26 mouse cellular contexts compared by ENCODE assay signal in the genomic region with DNA sequence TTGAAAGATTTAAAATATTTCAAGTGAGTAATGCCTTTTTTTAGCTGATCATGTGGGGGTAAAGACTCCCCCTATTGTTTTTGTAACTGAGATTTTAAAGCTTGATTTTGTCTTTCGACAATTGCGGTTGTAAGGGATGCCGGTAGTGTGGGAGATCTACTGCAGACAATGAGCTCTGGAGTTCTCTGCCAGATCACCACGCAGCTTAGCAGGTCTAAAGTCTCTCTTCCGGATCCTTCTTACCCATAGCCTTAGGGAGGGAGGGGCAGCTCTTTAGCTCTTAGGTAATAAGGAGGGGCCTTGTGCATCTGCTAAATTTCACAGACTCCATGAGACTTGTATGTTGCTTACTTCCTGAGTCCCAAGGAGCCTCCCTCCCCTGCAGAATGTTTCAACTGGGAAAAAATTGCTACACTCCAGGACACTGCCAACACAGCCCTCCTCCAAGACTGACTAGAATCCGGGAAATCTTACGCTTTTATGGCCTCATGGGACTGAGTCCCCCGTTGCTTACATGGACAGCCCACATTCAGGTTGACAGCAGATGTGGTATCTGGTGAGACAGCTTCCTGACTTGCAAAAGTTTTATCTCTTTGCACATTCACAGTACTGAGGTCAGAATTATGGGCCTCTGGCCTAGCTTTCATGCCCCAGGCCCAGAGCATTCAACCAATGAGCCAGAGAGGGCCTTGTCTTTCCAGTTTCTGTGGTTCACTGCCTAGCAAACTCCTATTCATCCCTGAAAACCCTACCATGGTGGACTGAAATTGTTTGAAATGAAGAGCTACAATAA. TPM values are rescaled to one million over a fixed set of nuclear protein-coding genes. Genes with fewer than 3 reads are reported as not detected.
DNase-seq lines count a peak whose midpoint lies in the region; ATAC-seq and TF ChIP-seq lines count a peak whose summit lies in the region.
"Had no signal": no experiment of that assay in that cellular context is flagged by ENCODE, and none has a peak within 500 bp of the region (broad histone marks: within the 10 kb centered on the region; RNA-seq: fewer than 3 reads in every experiment).

No protein-coding gene starts in this region.

- H3K27ac ChIP-seq in liver, embryonic 11.5 days (ENCODE audit: low read depth, low read length): no peak overlapping the region
- no peak overlapping the region for H3K27ac ChIP-seq in liver, postnatal 0 days (ENCODE audit: low read depth)
- no peak overlapping the region for H3K27ac ChIP-seq in intestine, embryonic 15.5 days
- peak overlapping the region; percentile 31; the same call in 1 of the 2 replicates for H3K27ac ChIP-seq in stomach, embryonic 15.5 days
- H3K27ac ChIP-seq: forebrain, embryonic 10.5 days; heart, embryonic 15.5 days; limb, embryonic 13.5 days; midbrain, embryonic 10.5 days; neural tube, embryonic 13.5 days had no signal

- no peak overlapping the region for H3K4me3 ChIP-seq in liver, embryonic 11.5 days (ENCODE audit: low read depth, low read length)
- no peak overlapping the region for H3K4me3 ChIP-seq in liver, postnatal 0 days (ENCODE audit: low read depth, low read length)
- H3K4me3 ChIP-seq in intestine, embryonic 15.5 days (replicated peaks): no peak overlapping the region
- no peak overlapping the region for H3K4me3 ChIP-seq in stomach, embryonic 15.5 days (replicated peaks)
- H3K4me3 ChIP-seq: forebrain, embryonic 10.5 days; heart, embryonic 15.5 days; limb, embryonic 13.5 days; midbrain, embryonic 10.5 days; myocyte; neural tube, embryonic 13.5 days had no signal

- TF ChIP-seq EP300 in liver, postnatal 0 days (IDR thresholded peaks at IDR 0.05; ENCODE audit: low read depth): no peak

- 0 out of 2 replicates have a peak, but pooled peaks have one; percentile 26 for ATAC-seq in liver, embryonic 11.5 days (replicated peaks; ENCODE audit: low FRiP score)
- ATAC-seq in liver, postnatal 0 days: no peak
- peak; percentile 43; the same call in 1 of the 2 replicates for ATAC-seq in intestine, embryonic 15.5 days
- ATAC-seq in stomach, embryonic 15.5 days (ENCODE audit: insufficient read depth, low FRiP score, low read depth): peak; percentile 50; the same call in 1 of the 2 replicates
- ATAC-seq: forebrain, embryonic 16.5 days; hindbrain, embryonic 16.5 days; midbrain, embryonic 16.5 days had no signal

- 62% methylated on average over 8 of the region's 8 CpGs for WGBS in liver, embryonic 11.5 days
- WGBS in liver, postnatal 0 days (ENCODE audit: insufficient replicate concordance): 62% methylated on average over 8 of the region's 8 CpGs
- 48% methylated on average over 8 of the region's 8 CpGs for WGBS in intestine, embryonic 15.5 days
- 50% methylated on average over 8 of the region's 8 CpGs for WGBS in stomach, embryonic 15.5 days

- no peaks in the 10 kb centered on the region for H3K27me3 ChIP-seq in liver, embryonic 11.5 days (replicated peaks; ENCODE audit: control insufficient read depth, insufficient read depth, low read length)
- H3K27me3 ChIP-seq in liver, postnatal 0 days (ENCODE audit: insufficient read depth, low read length): no peaks in the 10 kb centered on the region
- no peaks in the 10 kb centered on the region for H3K27me3 ChIP-seq in intestine, embryonic 15.5 days (replicated peaks)
- no peaks in the 10 kb centered on the region for H3K27me3 ChIP-seq in stomach, embryonic 15.5 days (replicated peaks)
- H3K27me3 ChIP-seq: heart, embryonic 15.5 days; limb, embryonic 13.5 days; neural tube, embryonic 13.5 days had no signal

- no peaks in the 10 kb centered on the region for H3K36me3 ChIP-seq in liver, embryonic 11.5 days (ENCODE audit: control insufficient read depth, insufficient read depth, low read length)
- H3K36me3 ChIP-seq in liver, postnatal 0 days (replicated peaks; ENCODE audit: insufficient read depth, low read length): no peaks in the 10 kb centered on the region
- no peaks in the 10 kb centered on the region for H3K36me3 ChIP-seq in intestine, embryonic 15.5 days
- no peaks in the 10 kb centered on the region for H3K36me3 ChIP-seq in stomach, embryonic 15.5 days
- H3K36me3 ChIP-seq: heart, embryonic 15.5 days; limb, embryonic 13.5 days; midbrain, embryonic 10.5 days; neural tube, embryonic 13.5 days had no signal

- H3K9me3 ChIP-seq in liver, embryonic 11.5 days (ENCODE audit: control insufficient read depth, low read length): no peaks in the 10 kb centered on the region
- H3K9me3 ChIP-seq in liver, postnatal 0 days (ENCODE audit: low read length): 0 out of 2 replicates have a peak, but pooled peaks cover 4% of the 10 kb centered on the region
- no peaks in the 10 kb centered on the region for H3K9me3 ChIP-seq in intestine, embryonic 15.5 days
- no peaks in the 10 kb centered on the region for H3K9me3 ChIP-seq in stomach, embryonic 15.5 days
- H3K9me3 ChIP-seq: heart, embryonic 15.5 days; neural tube, embryonic 13.5 days had no signal

- TF ChIP-seq CTCF in liver, postnatal 0 days (IDR thresholded peaks at IDR 0.05; ENCODE audit: low read depth): no peak

- no peak for DNase-seq in liver, embryonic 11.5 days (ENCODE audit: low spot score)
- DNase-seq in liver, postnatal 0 days: no peak
- peak; percentile 54 for DNase-seq in brain, adult 2 months (ENCODE audit: low read depth, low spot score)
- DNase-seq in retina, postnatal 1 day: no peak
- no peak for DNase-seq in left cerebral cortex, adult 8-10 months (ENCODE audit: low spot score in 2 of 2)
- DNase-seq: adrenal gland, postnatal 10 days; cerebellum, adult 8-10 months; cerebellum, postnatal 36 days; embryo, embryonic 11 days; gastrocnemius, postnatal 25 days; heart, adult 18-20 months; kidney, adult 18-20 months; lung, postnatal 36 days; right cerebral cortex, postnatal 4 days; thymus, adult 2 months had no signal

- H3K4me1 ChIP-seq in liver, embryonic 11.5 days (replicated peaks; ENCODE audit: control insufficient read depth, insufficient read depth, low read length): no peaks in the 10 kb centered on the region
- no peaks in the 10 kb centered on the region for H3K4me1 ChIP-seq in liver, postnatal 0 days (ENCODE audit: insufficient read depth)
- no peaks in the 10 kb centered on the region for H3K4me1 ChIP-seq in intestine, embryonic 15.5 days (replicated peaks)
- peaks cover 3% of the 10 kb centered on the region; the same call in 1 of the 2 replicates for H3K4me1 ChIP-seq in stomach, embryonic 15.5 days
- H3K4me1 ChIP-seq: forebrain, embryonic 10.5 days; heart, embryonic 15.5 days; midbrain, embryonic 10.5 days; neural tube, embryonic 13.5 days had no signal

- no peak overlapping the region for H3K4me2 ChIP-seq in liver, embryonic 11.5 days
- H3K4me2 ChIP-seq in liver, postnatal 0 days (ENCODE audit: low read depth, low read length): no peak overlapping the region
- H3K4me2 ChIP-seq in intestine, embryonic 15.5 days (replicated peaks): no peak overlapping the region
- H3K4me2 ChIP-seq in stomach, embryonic 15.5 days: no peak overlapping the region
- H3K4me2 ChIP-seq: heart, embryonic 15.5 days; limb, embryonic 13.5 days; neural tube, embryonic 13.5 days had no signal

- H3K9ac ChIP-seq in liver, embryonic 11.5 days (ENCODE audit: low read depth, low read length): no peak overlapping the region
- no peak overlapping the region for H3K9ac ChIP-seq in liver, postnatal 0 days (replicated peaks)
- H3K9ac ChIP-seq in intestine, embryonic 15.5 days: no peak overlapping the region
- no peak overlapping the region for H3K9ac ChIP-seq in stomach, embryonic 15.5 days
- H3K9ac ChIP-seq: heart, embryonic 15.5 days; limb, embryonic 13.5 days; neural tube, embryonic 13.5 days had no signal

RNA-seq across cellular contexts. Expression of gene Tnrc18, which starts 16.4 kb away (rescaled TPM):
- polyA plus RNA-seq in liver, embryonic 11.5 days (2014; fragmentation: Nextera tagmentation; extraction: Ambion mirVana): 10.9 and 11.1 TPM in 2 replicates
- 2.9 and 4.0 TPM in 2 replicates for polyA plus RNA-seq in liver, postnatal 0 days (2015; fragmentation: Nextera tagmentation; extraction: Ambion mirVana)
- 19.5 and 21.6 TPM in 2 replicates for polyA plus RNA-seq in intestine, embryonic 15.5 days (2015; fragmentation: Nextera tagmentation; extraction: Ambion mirVana)
- polyA plus RNA-seq in stomach, embryonic 15.5 days (2015; fragmentation: Nextera tagmentation; extraction: Ambion mirVana): 29.5 and 32.4 TPM in 2 replicates
- total RNA-seq in left cerebral cortex, adult 8-10 months (2022): 100 to 1,000 TPM; 112 to 134 (median 116) TPM
